Mouse (Mus musculus): ENCODE data around the gene Syk.

Syk gene

DNA sequence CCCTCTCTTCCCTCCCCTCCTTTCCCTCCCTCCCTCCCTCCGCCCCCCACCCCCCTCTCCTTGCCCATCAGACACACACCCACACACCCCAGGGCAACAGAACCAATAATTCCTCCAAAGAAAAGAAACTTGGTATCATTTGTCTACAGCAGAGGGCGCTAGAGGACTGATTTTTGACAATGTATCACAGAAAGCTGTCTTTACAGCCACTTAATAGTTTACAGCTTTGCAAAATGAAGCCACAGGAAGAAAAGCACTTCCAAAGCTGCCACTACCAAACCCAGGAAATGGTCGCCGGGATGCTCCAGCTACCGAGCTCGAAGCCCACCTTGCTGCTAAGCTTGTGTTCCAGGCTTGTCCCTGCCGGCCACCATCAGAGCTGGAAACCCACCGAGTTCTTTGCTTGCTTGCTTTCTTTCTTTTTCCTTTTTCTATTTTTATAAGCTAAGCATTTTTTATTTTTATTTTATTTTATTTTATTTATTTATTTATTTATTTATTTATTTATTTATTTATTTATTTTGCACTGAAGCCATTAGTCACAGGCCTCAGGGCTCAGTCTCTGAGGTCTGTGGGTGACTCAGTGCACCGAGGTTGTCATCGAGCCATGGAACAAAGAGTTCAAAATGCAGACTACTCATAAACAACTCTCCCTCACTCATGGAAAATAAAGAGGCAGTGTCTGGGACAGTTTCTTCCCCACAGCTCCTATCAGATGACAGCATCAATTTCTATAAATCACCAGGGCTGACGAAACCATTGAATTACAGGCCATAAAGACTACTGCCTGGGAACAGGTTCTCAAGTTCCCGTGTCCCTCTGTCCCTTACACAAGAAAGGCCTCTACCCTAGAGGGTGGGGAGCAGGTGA is 68.6 kb downstream of the Syk start:
- peak; percentile 73 for DNase-seq (ENCODE audit: low read depth)

DNA sequence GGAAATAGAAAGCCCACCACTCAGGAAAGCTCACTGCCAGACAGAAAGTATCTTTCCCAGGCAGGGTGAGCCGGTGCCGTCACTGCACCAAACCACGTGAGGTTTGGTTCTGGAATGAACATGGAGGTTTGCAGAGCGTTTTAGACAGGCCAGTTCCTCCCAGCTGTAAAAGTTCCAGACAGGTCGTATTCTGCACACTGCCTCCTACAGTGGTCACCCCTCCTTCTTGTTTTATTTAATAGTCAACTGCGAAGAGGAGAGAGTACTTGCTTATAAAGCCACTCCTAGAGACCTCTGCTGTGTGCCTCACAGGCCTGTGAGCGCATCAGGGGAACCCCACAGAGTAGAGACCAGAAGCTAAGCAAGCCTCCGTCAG is 69.3 kb downstream of the Syk start:
- DNase-seq (ENCODE audit: low read depth) = no peak

- no peak for DNase-seq (ENCODE audit: low read depth)
These were observed 71.3 kb downstream of the Syk start for GRCm38 (mm10) chr13:52654081-52654829.

- DNase-seq (ENCODE audit: low read depth) = no peak
These were observed 71.9 kb downstream of the Syk start for GRCm38 (mm10) chr13:52654830-52655308.

GRCm38 (mm10) chr13:52657966-52658365 is 75.0 kb downstream of the Syk start:
- no peak for DNase-seq (ENCODE audit: low read depth)

DNA sequence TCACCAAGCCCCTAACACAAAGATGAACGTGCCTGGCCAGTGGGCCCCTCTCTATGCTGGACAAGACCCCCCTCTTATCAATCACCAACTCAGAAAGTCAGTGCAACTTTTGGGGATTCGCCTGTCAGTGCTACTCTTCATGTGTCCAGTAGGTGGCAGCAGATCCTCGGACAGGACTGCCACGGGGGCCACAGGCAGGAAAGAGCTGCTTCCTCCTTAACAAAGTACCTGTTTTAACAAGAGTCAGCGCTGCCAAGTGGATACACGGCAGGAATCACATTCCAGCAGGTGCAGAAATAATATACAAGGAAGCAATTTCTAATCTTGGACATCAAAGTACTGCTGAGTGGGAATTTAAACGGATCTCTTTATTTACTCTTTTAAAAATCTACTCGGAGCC is 75.5 kb downstream of the Syk start:
- DNase-seq (ENCODE audit: low read depth) = peak; percentile 43

GRCm38 (mm10) chr13:52659171-52659665 is 76.2 kb downstream of the Syk start:
- no peak for DNase-seq (ENCODE audit: low read depth)

GRCm38 (mm10) chr13:52669889-52670288 is 86.9 kb downstream of the Syk start:
- no peak for DNase-seq (ENCODE audit: low read depth)

- no peak for DNase-seq (ENCODE audit: low read depth)
These were observed 90.3 kb downstream of the Syk start for GRCm38 (mm10) chr13:52673272-52673671.

DNA sequence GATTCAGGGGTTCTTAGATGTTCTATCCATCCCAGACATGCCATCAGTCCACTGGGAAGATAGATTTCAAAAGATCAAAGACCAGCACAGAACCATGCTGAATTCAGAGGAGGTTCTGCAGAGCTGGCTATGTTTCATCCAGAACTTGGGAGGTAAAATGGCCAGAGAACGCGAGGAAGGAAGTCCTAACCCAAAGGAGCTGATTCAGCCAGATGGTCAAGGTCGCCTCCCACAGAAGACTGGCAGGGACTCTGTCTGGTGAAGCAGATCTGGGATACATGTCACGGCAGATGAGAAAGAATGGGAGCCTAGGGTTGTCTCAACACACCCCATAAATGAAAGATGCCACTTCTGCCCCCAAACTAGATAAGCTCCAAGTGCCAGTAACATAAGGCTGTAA is 90.9 kb downstream of the Syk start:
- no peak for DNase-seq (ENCODE audit: low read depth)

DNA sequence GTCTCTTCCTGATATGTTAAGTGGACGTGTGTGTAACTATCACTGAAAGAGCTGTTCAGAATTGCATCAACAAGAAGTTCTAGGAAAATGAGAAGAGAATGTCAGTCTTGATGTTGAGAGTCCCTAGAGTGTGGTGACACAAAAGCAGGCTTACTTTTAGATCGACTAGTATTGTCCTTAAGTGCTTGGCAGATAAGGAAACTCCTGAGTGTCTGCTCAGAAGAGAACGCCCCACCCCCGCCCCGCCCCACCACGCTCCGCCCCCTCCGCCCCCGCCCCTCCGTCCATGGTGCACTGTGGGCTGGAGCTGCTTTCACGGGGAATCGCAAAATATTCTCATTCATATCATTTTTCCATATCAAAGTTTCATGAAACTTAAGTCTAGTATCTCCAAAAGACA is 91.9 kb downstream of the Syk start:
- no peak for DNase-seq (ENCODE audit: low read depth)

GRCm38 (mm10) chr13:52675526-52676294 is 92.7 kb downstream of the Syk start:
- no peak for DNase-seq (ENCODE audit: low read depth)

DNA sequence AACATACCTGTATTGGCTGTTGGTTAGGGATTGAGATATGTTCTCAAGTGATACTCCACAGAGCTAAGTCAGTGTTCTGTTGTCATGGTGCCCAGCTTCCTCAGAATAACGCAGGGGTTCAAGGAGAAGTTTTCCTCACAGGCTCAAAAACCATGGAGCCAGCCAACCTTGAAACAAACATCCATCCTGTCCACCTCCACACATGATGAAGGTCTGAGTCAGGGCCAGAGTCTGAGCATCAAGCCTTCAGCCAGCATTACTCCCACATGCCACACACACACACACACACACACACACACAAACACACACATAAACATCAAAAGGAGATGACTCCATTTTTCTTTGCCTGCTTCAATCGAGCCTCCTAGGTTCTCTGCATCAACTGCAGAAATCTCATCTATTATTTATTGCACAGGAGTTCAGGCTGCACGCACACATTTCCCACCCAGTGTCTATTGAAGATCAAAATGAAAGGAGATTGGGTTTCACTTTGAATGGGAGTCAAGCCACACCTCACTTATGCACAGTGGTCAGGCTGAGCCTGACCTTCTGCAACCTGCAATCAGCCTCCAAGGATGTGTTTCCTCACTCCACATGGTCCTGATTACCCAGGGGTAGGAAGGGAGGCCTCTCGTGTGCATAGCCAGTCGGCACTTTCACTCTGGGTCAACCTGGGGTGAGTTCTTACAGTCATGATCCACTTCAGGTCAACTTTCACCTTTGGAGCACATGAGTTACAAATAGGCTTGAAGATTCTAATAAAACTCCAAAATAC is 93.9 kb downstream of the Syk start:
- DNase-seq (ENCODE audit: low read depth) = no peak

DNA sequence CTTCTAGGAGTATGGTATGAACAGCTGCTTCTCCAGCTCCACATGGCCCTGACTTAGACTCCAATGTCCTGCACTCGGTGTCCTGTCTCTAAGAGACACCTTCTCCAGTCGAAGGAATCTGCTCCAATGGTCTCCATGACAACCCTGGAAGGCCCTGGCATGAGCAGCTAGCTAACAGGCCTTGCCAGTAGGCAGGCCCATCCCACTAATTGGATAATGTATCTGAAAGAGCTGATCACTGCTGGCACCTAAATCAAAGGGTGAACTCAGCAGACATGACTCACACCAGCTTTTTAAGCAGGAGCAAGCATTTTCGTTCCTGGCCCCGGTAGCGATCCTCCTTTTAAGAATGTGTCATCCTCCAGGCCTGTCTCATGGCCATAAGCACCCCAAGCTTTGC is 96.9 kb downstream of the Syk start:
- no peak for DNase-seq (ENCODE audit: low read depth)

DNA sequence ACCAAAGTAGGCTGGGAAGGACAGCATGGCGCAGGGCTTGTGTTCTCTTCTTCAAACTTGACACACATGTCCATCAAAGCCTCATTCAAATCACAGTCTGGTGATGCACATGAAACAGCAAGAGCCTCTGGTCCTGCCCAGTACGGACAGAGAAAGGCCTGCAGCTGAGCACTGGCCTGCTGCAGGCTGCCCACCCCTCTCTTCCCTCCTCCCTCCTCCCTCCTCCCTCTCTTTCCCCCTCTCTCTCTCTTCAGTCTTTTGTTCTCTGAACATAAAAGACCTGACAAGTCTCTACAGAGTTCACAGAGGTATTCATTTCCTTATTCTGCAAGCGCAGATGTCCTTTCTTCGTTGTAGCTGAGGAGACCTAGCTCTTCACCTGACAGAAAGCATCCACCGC is 99.1 kb downstream of the Syk start:
- DNase-seq (ENCODE audit: low read depth) = no peak

DNA sequence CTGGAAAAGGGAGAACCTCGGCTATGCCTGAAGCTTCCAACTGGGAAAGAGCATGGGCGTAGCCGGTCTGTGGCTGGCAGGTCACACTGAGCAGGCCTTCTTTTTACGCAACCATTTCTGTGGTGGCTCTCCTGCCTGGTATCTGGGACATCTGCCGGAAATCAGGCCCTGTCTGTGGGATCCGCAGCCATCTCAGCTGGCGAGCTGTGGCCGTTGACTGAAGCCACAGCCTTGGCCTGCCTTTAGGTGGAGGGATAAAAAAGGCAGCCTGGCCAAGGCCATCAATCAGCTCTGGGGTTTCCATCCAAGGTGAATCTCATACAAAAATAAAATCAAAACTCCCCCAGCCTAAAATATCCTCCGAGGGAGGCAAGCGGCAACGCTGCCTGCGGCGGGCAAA is 107.5 kb downstream of the Syk start:
- DNase-seq (ENCODE audit: low read depth) = no peak

DNA sequence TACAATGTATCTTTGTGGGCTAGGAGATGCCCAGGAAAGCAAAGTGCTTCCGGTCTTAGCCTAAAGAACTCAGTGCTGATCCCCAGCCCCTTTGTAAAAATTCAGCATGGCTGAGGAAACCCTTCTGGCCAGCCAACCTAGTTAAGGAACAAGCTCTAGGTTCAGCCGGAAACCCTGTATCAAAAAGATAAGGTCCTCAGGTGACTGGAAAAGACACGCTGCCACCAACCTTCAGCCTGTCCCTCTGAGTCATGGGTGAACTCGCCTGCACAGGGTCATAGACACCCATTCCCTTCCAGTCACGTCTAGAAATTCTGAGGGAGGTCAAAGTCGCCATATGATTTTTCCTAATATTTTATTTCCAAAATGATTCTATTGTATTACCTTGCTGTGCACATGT is 109.3 kb downstream of the Syk start:
- DNase-seq (ENCODE audit: low read depth) = no peak

DNA sequence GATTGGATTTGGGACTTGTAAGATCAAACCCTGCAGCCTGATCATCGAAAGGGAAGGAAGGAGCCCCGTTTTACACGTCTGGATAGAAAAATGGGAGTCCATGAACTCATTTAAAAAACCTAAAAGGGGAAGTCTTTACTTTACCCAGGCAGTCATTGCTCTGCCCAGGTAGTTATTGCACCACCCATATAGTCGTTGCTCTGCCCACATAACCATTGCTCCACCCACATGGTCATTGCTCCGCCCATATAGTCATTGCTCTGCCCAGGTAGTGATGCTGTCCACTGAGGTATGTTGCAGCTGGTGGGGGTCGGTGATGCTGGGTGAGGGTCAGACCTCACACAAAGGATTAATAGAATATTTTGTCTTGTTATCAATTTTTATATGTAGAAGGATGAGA is 111.9 kb downstream of the Syk start:
- DNase-seq (ENCODE audit: low read depth) = no peak

Data from c-Kit-positive CD71-negative TER-119-negative erythroid progenitor cells, embryonic 14.5 days (primary cell).